Mouse (Mus musculus): ENCODE measurements around the gene Fam83e. TPM values are rescaled to one million over a fixed set of nuclear protein-coding genes. Genes with fewer than 3 reads are reported as not detected.

Fam83e gene
- polyA plus RNA-seq, 1 experiment from 2014 or later, result 1.4 TPM

DNA sequence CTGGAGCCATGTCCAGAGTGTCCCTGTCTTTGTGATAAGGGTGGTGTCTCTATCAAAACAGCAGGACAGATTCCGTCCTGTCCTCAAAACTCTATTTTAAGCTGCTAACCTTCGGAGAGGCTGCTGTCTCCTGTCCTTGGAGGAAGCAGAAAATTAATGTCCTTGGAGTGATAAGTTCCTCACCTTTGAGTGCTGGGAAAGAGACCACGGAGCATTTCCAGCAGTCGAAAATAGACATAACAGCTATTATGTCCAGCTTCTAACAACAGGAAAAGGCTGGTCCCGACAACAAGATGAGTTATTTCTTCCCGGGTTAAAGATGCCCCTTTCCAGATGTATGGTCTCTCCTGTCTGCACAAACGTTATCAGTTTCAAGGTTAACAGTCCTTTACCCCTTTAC lies 54.2 kb downstream of the Fam83e start:
- no peaks in the 10 kb centered on the region for H3K4me1 ChIP-seq
- no peaks in the 10 kb centered on the region for H3K36me3 ChIP-seq
- no peak for ATAC-seq (ENCODE audit: insufficient number of reproducible peaks, insufficient read depth, low FRiP score, low TSS enrichment, low read depth)
- no peak overlapping the region for H3K4me3 ChIP-seq
- no peak overlapping the region for H3K27ac ChIP-seq
- H3K27me3 ChIP-seq, result peaks cover 14% of the 10 kb centered on the region
- 80% methylated on average over 7 of the region's 7 CpGs for WGBS
- H3K9ac ChIP-seq, result no peak overlapping the region
- H3K4me2 ChIP-seq, result no peak overlapping the region
- no peaks in the 10 kb centered on the region for H3K9me3 ChIP-seq

Other genes with a start within 250 kb of the Fam83e start
- gene Tulp2, start 239.3 kb upstream of the Fam83e start, polyA plus RNA-seq (2015; fragmentation: Nextera tagmentation; extraction: Ambion mirVana), result 0.59 and 1.2 TPM in 2 replicates
- gene Gm45808, start 234.4 kb upstream of the Fam83e start, polyA plus RNA-seq (2015; fragmentation: Nextera tagmentation; extraction: Ambion mirVana), result not detected in 2 replicates
- 4.5 TPM in 2 replicates for gene Dhdh, start 232.4 kb upstream of the Fam83e start, polyA plus RNA-seq (2015; fragmentation: Nextera tagmentation; extraction: Ambion mirVana)
- gene Nucb1, start 210.8 kb upstream of the Fam83e start, polyA plus RNA-seq (2015; fragmentation: Nextera tagmentation; extraction: Ambion mirVana), result 198 and 206 TPM in 2 replicates
- 22.9 and 23.0 TPM in 2 replicates for gene Ppp1r15a, start 194.9 kb upstream of the Fam83e start, polyA plus RNA-seq (2015; fragmentation: Nextera tagmentation; extraction: Ambion mirVana)
- gene Plekha4, start 194.9 kb upstream of the Fam83e start, polyA plus RNA-seq (2015; fragmentation: Nextera tagmentation; extraction: Ambion mirVana), result 2.9 and 3.8 TPM in 2 replicates
- 0.25 and 0.83 TPM in 2 replicates for gene Hsd17b14, start 166.3 kb upstream of the Fam83e start, polyA plus RNA-seq (2015; fragmentation: Nextera tagmentation; extraction: Ambion mirVana)
- gene Bcat2, start 151.1 kb upstream of the Fam83e start, polyA plus RNA-seq (2015; fragmentation: Nextera tagmentation; extraction: Ambion mirVana), result 67.1 and 68.4 TPM in 2 replicates
- gene Fgf21, start 105.7 kb upstream of the Fam83e start, polyA plus RNA-seq (2015; fragmentation: Nextera tagmentation; extraction: Ambion mirVana), result 0.39 and 0.96 TPM in 2 replicates
- gene Fut1, start 103.9 kb upstream of the Fam83e start, polyA plus RNA-seq (2015; fragmentation: Nextera tagmentation; extraction: Ambion mirVana), result 1.9 and 2.3 TPM in 2 replicates
- 0.27 and 0.39 TPM in 2 replicates for gene Izumo1, start 99.4 kb upstream of the Fam83e start, polyA plus RNA-seq (2015; fragmentation: Nextera tagmentation; extraction: Ambion mirVana)
- 8.0 and 8.8 TPM in 2 replicates for gene Rasip1, start 93.7 kb upstream of the Fam83e start, polyA plus RNA-seq (2015; fragmentation: Nextera tagmentation; extraction: Ambion mirVana)
- 5.2 and 7.8 TPM in 2 replicates for gene Mamstr, start 81.2 kb upstream of the Fam83e start, polyA plus RNA-seq (2015; fragmentation: Nextera tagmentation; extraction: Ambion mirVana)
- gene Fut2, start 54.8 kb upstream of the Fam83e start, polyA plus RNA-seq (2015; fragmentation: Nextera tagmentation; extraction: Ambion mirVana), result 0.45 and 0.54 TPM in 2 replicates
- 5.4 and 5.7 TPM in 2 replicates for gene Ntn5, start 37.2 kb upstream of the Fam83e start, polyA plus RNA-seq (2015; fragmentation: Nextera tagmentation; extraction: Ambion mirVana)
- gene Sec1, start 26.8 kb upstream of the Fam83e start, polyA plus RNA-seq (2015; fragmentation: Nextera tagmentation; extraction: Ambion mirVana), result 6.3 and 6.8 TPM in 2 replicates
- gene Car11, start 21.4 kb upstream of the Fam83e start, polyA plus RNA-seq (2015; fragmentation: Nextera tagmentation; extraction: Ambion mirVana), result 15.2 and 17.3 TPM in 2 replicates
- 7.8 and 10.2 TPM in 2 replicates for gene Dbp, start 16.1 kb upstream of the Fam83e start, polyA plus RNA-seq (2015; fragmentation: Nextera tagmentation; extraction: Ambion mirVana)
- gene Rpl18, start 5.8 kb upstream of the Fam83e start, polyA plus RNA-seq (2015; fragmentation: Nextera tagmentation; extraction: Ambion mirVana), result 936 and 1,128 TPM in 2 replicates
- gene Sphk2, start 3.2 kb upstream of the Fam83e start, polyA plus RNA-seq (2015; fragmentation: Nextera tagmentation; extraction: Ambion mirVana), result 34.4 and 34.9 TPM in 2 replicates
- not detected in 2 replicates for gene Spaca4, start 4.6 kb downstream of the Fam83e start, polyA plus RNA-seq (2015; fragmentation: Nextera tagmentation; extraction: Ambion mirVana)
- 4.1 and 4.2 TPM in 2 replicates for gene Lmtk3, start 62.5 kb downstream of the Fam83e start, polyA plus RNA-seq (2015; fragmentation: Nextera tagmentation; extraction: Ambion mirVana)
- 7.7 and 8.4 TPM in 2 replicates for gene Sult2b1, start 63.5 kb downstream of the Fam83e start, polyA plus RNA-seq (2015; fragmentation: Nextera tagmentation; extraction: Ambion mirVana)
- gene Cyth2, start 93.4 kb downstream of the Fam83e start, polyA plus RNA-seq (2015; fragmentation: Nextera tagmentation; extraction: Ambion mirVana), result 133 and 138 TPM in 2 replicates
- gene Kcnj14, start 103.6 kb downstream of the Fam83e start, polyA plus RNA-seq (2015; fragmentation: Nextera tagmentation; extraction: Ambion mirVana), result 2.2 TPM in 2 replicates
- gene Grwd1, start 109.7 kb downstream of the Fam83e start, polyA plus RNA-seq (2015; fragmentation: Nextera tagmentation; extraction: Ambion mirVana), result 62.7 and 74.0 TPM in 2 replicates
- gene Kdelr1, start 151.6 kb downstream of the Fam83e start, polyA plus RNA-seq (2015; fragmentation: Nextera tagmentation; extraction: Ambion mirVana), result 62.6 and 74.4 TPM in 2 replicates
- gene Grin2d, start 157.2 kb downstream of the Fam83e start, polyA plus RNA-seq (2015; fragmentation: Nextera tagmentation; extraction: Ambion mirVana), result 0.56 and 0.72 TPM in 2 replicates
- 0.41 TPM in 1 of 2 replicates, not detected in the other for gene Syngr4, start 175.5 kb downstream of the Fam83e start, polyA plus RNA-seq (2015; fragmentation: Nextera tagmentation; extraction: Ambion mirVana)
- gene Tmem143, start 175.7 kb downstream of the Fam83e start, polyA plus RNA-seq (2015; fragmentation: Nextera tagmentation; extraction: Ambion mirVana), result 7.1 and 7.2 TPM in 2 replicates
- 199 and 213 TPM in 2 replicates for gene Emp3, start 200.2 kb downstream of the Fam83e start, polyA plus RNA-seq (2015; fragmentation: Nextera tagmentation; extraction: Ambion mirVana)
- gene Ccdc114, start 202.9 kb downstream of the Fam83e start, polyA plus RNA-seq (2015; fragmentation: Nextera tagmentation; extraction: Ambion mirVana), result 2.4 and 3.2 TPM in 2 replicates